ENCODE assay signal across 22 mouse cellular contexts in the genomic region with DNA sequence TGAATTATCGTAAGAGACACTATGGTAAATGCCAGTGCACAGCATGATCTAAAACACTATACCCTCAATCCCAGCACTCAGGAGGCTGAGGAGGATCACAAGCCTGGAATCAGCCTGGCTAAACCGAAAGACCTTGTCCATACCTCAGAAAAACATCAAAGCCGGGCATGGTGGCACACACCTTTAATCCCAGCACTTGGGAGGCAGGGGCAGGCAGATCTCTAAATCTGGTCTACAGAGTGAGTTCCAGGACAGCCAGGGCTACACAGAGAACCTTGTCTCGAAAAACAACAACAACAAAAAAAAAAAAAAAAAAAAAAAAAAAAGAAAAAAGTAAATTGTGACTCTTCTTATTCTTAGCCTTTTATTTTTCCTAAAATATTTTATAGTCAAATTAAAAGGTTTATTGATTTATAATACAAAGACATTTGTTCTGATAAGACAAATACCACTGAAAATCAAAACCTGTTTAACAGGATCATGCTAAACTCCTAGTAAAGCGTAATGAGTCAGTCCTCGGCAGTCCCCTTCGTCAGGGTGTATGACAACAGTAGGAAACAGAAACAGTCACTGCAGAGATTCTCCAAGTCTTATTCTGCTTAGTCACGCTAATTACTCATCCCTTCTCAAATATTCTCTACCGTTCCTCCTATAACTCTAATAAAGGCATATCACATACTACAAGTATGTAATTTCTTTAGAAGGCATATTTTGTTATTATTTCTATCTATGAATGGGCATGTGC. TPM values are rescaled to one million over a fixed set of nuclear protein-coding genes. Genes with fewer than 3 reads are reported as not detected.
DNase-seq lines count a peak whose midpoint lies in the region; ATAC-seq and TF ChIP-seq lines count a peak whose summit lies in the region.
"Had no signal": no experiment of that assay in that cellular context is flagged by ENCODE, and none has a peak within 500 bp of the region (broad histone marks: within the 10 kb centered on the region; RNA-seq: fewer than 3 reads in every experiment).

No protein-coding gene starts in this region.

- no peak overlapping the region for H3K4me2 ChIP-seq in forebrain, embryonic 11.5 days (ENCODE audit: low read depth, low read length, severe bottlenecking)
- H3K4me2 ChIP-seq in forebrain, embryonic 14.5 days (ENCODE audit: low read length): no peak overlapping the region
- no peak overlapping the region for H3K4me2 ChIP-seq in liver, embryonic 11.5 days
- H3K4me2 ChIP-seq: heart, embryonic 12.5 days; hindbrain, embryonic 14.5 days; intestine, embryonic 15.5 days had no signal

- H3K9me3 ChIP-seq in forebrain, embryonic 11.5 days (ENCODE audit: control insufficient read depth, low read length): no peaks in the 10 kb centered on the region
- H3K9me3 ChIP-seq in forebrain, embryonic 14.5 days (replicated peaks; ENCODE audit: control insufficient read depth, low read length): no peaks in the 10 kb centered on the region
- no peaks in the 10 kb centered on the region for H3K9me3 ChIP-seq in liver, embryonic 11.5 days (ENCODE audit: control insufficient read depth, low read length)
- H3K9me3 ChIP-seq: embryonic facial prominence, embryonic 10.5 days; forebrain, embryonic 10.5 days; heart, embryonic 12.5 days; hindbrain, embryonic 10.5 days; intestine, embryonic 15.5 days had no signal

- TF ChIP-seq POLR2A in liver, adult 2 months (IDR thresholded peaks at IDR 0.05; ENCODE audit: extremely low read depth, insufficient read depth, low read length): no peak
- no peak for TF ChIP-seq POLR2A in embryonic fibroblast, embryonic 13.5 days (IDR thresholded peaks at IDR 0.05; ENCODE audit: low read depth, low read length)

- H3K9ac ChIP-seq in forebrain, embryonic 11.5 days (ENCODE audit: low read length): no peak overlapping the region
- no peak overlapping the region for H3K9ac ChIP-seq in forebrain, embryonic 14.5 days (ENCODE audit: low read length)
- H3K9ac ChIP-seq in liver, adult 2 months (ENCODE audit: low read depth, low read length): no peak overlapping the region
- no peak overlapping the region for H3K9ac ChIP-seq in liver, embryonic 11.5 days (ENCODE audit: low read depth, low read length)
- H3K9ac ChIP-seq: heart, embryonic 12.5 days; hindbrain, embryonic 14.5 days; intestine, embryonic 15.5 days had no signal

- peaks cover 4% of the 10 kb centered on the region; the same call in 1 of the 2 replicates for H3K36me3 ChIP-seq in forebrain, embryonic 11.5 days (ENCODE audit: control insufficient read depth, insufficient read depth, low read length)
- H3K36me3 ChIP-seq in forebrain, embryonic 14.5 days (ENCODE audit: control insufficient read depth, insufficient read depth, low read length): peaks cover 61% of the 10 kb centered on the region
- peaks cover 47% of the 10 kb centered on the region for H3K36me3 ChIP-seq in liver, adult 2 months (ENCODE audit: control insufficient read depth, insufficient read depth, low read length)
- peaks cover 16% of the 10 kb centered on the region; the same call in 1 of the 2 replicates for H3K36me3 ChIP-seq in liver, embryonic 11.5 days (ENCODE audit: control insufficient read depth, insufficient read depth, low read length)

- WGBS in forebrain, embryonic 11.5 days: 94% methylated on average over 9 of the region's 9 CpGs
- 94% methylated on average over 9 of the region's 9 CpGs for WGBS in forebrain, embryonic 14.5 days
- 81% methylated on average over 9 of the region's 9 CpGs for WGBS in liver, adult 2 months
- WGBS in liver, embryonic 11.5 days: 88% methylated on average over 9 of the region's 9 CpGs

- ATAC-seq in forebrain, embryonic 11.5 days (replicated peaks; ENCODE audit: low FRiP score): no peak
- no peak for ATAC-seq in forebrain, embryonic 14.5 days
- ATAC-seq in liver, embryonic 11.5 days (replicated peaks; ENCODE audit: low FRiP score): no peak
- ATAC-seq: forebrain, embryonic 16.5 days; intestine, embryonic 15.5 days had no signal

- TF ChIP-seq CTCF in liver, adult 2 months (IDR thresholded peaks at IDR 0.05; ENCODE audit: low read depth, low read length): no peak
- no peak for TF ChIP-seq CTCF in embryonic fibroblast, embryonic 13.5 days (IDR thresholded peaks at IDR 0.05; ENCODE audit: borderline replicate concordance, insufficient read depth, low read length)

- no peak overlapping the region for H3K27ac ChIP-seq in forebrain, embryonic 11.5 days (ENCODE audit: low read depth, low read length)
- H3K27ac ChIP-seq in forebrain, embryonic 14.5 days (ENCODE audit: low read depth, low read length): no peak overlapping the region
- peak overlapping the region; percentile 22; the same call in 1 of the 2 replicates for H3K27ac ChIP-seq in liver, adult 2 months (replicated peaks; ENCODE audit: insufficient read depth, low read depth, low read length)
- no peak overlapping the region for H3K27ac ChIP-seq in liver, embryonic 11.5 days (ENCODE audit: low read depth, low read length)
- peak overlapping the region; percentile 73; the same call in 1 of the 2 replicates for H3K27ac ChIP-seq in embryonic fibroblast, embryonic 13.5 days (ENCODE audit: insufficient read depth, low read length)
- H3K27ac ChIP-seq: embryonic facial prominence, embryonic 10.5 days; forebrain, embryonic 10.5 days; hindbrain, embryonic 10.5 days; hindbrain, embryonic 14.5 days; intestine, embryonic 15.5 days had no signal

- H3K27me3 ChIP-seq in forebrain, embryonic 11.5 days (ENCODE audit: control insufficient read depth, insufficient read depth, low read length): no peaks in the 10 kb centered on the region
- no peaks in the 10 kb centered on the region for H3K27me3 ChIP-seq in forebrain, embryonic 14.5 days (replicated peaks; ENCODE audit: control insufficient read depth, insufficient read depth, low read length)
- H3K27me3 ChIP-seq in liver, adult 2 months (ENCODE audit: control insufficient read depth, insufficient read depth, low read length): no peaks in the 10 kb centered on the region
- H3K27me3 ChIP-seq in liver, embryonic 11.5 days (replicated peaks; ENCODE audit: control insufficient read depth, insufficient read depth, low read length): no peaks in the 10 kb centered on the region
- H3K27me3 ChIP-seq: heart, embryonic 12.5 days; intestine, embryonic 15.5 days had no signal

- no peak overlapping the region for H3K4me3 ChIP-seq in forebrain, embryonic 11.5 days (ENCODE audit: low read depth, low read length)
- no peak overlapping the region for H3K4me3 ChIP-seq in forebrain, embryonic 14.5 days (ENCODE audit: low read depth, low read length)
- no peak overlapping the region for H3K4me3 ChIP-seq in liver, adult 2 months (ENCODE audit: insufficient read depth, low read depth, low read length)
- H3K4me3 ChIP-seq in liver, embryonic 11.5 days (ENCODE audit: low read depth, low read length): no peak overlapping the region
- no peak overlapping the region for H3K4me3 ChIP-seq in embryonic fibroblast, embryonic 13.5 days (ENCODE audit: insufficient read depth, low read length)
- H3K4me3 ChIP-seq: embryonic facial prominence, embryonic 10.5 days; erythroblast, embryonic 14.5 days; forebrain, embryonic 10.5 days; heart, embryonic 12.5 days; hindbrain, embryonic 10.5 days; intestine, embryonic 15.5 days had no signal

- peaks cover 15% of the 10 kb centered on the region; the same call in 1 of the 2 replicates for H3K79me2 ChIP-seq in liver, adult 2 months (ENCODE audit: control insufficient read depth, insufficient read depth, low read length)

- peaks cover 2% of the 10 kb centered on the region; the same call in 1 of the 2 replicates for H3K4me1 ChIP-seq in forebrain, embryonic 11.5 days (replicated peaks; ENCODE audit: control insufficient read depth, insufficient read depth, low read length)
- H3K4me1 ChIP-seq in forebrain, embryonic 14.5 days (ENCODE audit: control insufficient read depth, insufficient read depth, low read length): peaks cover 2% of the 10 kb centered on the region
- H3K4me1 ChIP-seq in liver, adult 2 months (ENCODE audit: control insufficient read depth, insufficient read depth, low read length): peaks cover 21% of the 10 kb centered on the region
- H3K4me1 ChIP-seq in liver, embryonic 11.5 days (replicated peaks; ENCODE audit: control insufficient read depth, insufficient read depth, low read length): peaks cover 10% of the 10 kb centered on the region
- H3K4me1 ChIP-seq in embryonic fibroblast, embryonic 13.5 days (ENCODE audit: control insufficient read depth, insufficient read depth, low read length): peaks cover 3% of the 10 kb centered on the region; the same call in 1 of the 2 replicates

- peak; percentile 11 for DNase-seq in forebrain, embryonic 11.5 days (ENCODE audit: low spot score)
- no peak for DNase-seq in forebrain, embryonic 14.5 days (ENCODE audit: low spot score)
- DNase-seq in liver, adult 2 months (ENCODE audit: extremely low read depth, low read depth, low spot score): no peak
- no peak for DNase-seq in liver, embryonic 11.5 days (ENCODE audit: low spot score)
- no peak for DNase-seq in cerebellum, adult 9-11 months
- no peak for DNase-seq in MN1 (ENCODE audit: low spot score)
- DNase-seq: adrenal gland, adult 8-10 months; cerebellum, adult 18-20 months; cerebellum, postnatal 10 days; gastrocnemius, postnatal 25 days; kidney, adult 18-20 months had no signal

RNA-seq across cellular contexts. Expression of a gene that starts 11.5 kb away (rescaled TPM):
- polyA plus RNA-seq in forebrain, embryonic 11.5 days (2014; fragmentation: Nextera tagmentation; extraction: Ambion mirVana): 80.7 and 85.5 TPM in 2 replicates
- polyA plus RNA-seq in forebrain, embryonic 14.5 days (2014; fragmentation: Nextera tagmentation; extraction: Ambion mirVana): 83.6 and 90.3 TPM in 2 replicates
- 21.9 and 22.6 TPM in 2 replicates for total RNA-seq in liver, adult 2 months (2014; rRNA removed)
- polyA plus RNA-seq in liver, adult 2 months (2012; rRNA removed): 8.0 and 8.3 TPM in 2 replicates
- 61.0 and 67.8 TPM in 2 replicates for polyA plus RNA-seq in liver, embryonic 11.5 days (2014; fragmentation: Nextera tagmentation; extraction: Ambion mirVana)
- polyA plus RNA-seq in embryonic fibroblast, embryonic 13.5 days (2011; ENCODE audit: insufficient read length, low read depth, missing spikeins): 35.5 and 39.8 TPM in 2 replicates

RNA-seq across cellular contexts. Expression of a gene that starts 15.2 kb away (rescaled TPM):
- polyA plus RNA-seq in forebrain, embryonic 11.5 days (2014; fragmentation: Nextera tagmentation; extraction: Ambion mirVana): 0.08 and 0.25 TPM in 2 replicates
- polyA plus RNA-seq in forebrain, embryonic 14.5 days (2014; fragmentation: Nextera tagmentation; extraction: Ambion mirVana): 0.08 and 0.15 TPM in 2 replicates
- 0.07 and 0.09 TPM in 2 replicates for total RNA-seq in liver, adult 2 months (2014; rRNA removed)
- 0.07 and 0.10 TPM in 2 replicates for polyA plus RNA-seq in liver, adult 2 months (2012; rRNA removed)
- 0.19 and 0.26 TPM in 2 replicates for polyA plus RNA-seq in liver, embryonic 11.5 days (2014; fragmentation: Nextera tagmentation; extraction: Ambion mirVana)
- 33.0 and 50.9 TPM in 2 replicates for polyA plus RNA-seq in embryonic fibroblast, embryonic 13.5 days (2011; ENCODE audit: insufficient read length, low read depth, missing spikeins)
- total RNA-seq: granulocyte monocyte progenitor cell, adult 5-6 weeks had no signal
- polyA plus RNA-seq: erythroblast, embryonic 14.5 days had no signal

RNA-seq across cellular contexts. Expression of a gene that starts 25.3 kb away (rescaled TPM):
- polyA plus RNA-seq in forebrain, embryonic 11.5 days (2014; fragmentation: Nextera tagmentation; extraction: Ambion mirVana): 28.8 and 31.1 TPM in 2 replicates
- 107 and 113 TPM in 2 replicates for polyA plus RNA-seq in forebrain, embryonic 14.5 days (2014; fragmentation: Nextera tagmentation; extraction: Ambion mirVana)
- 0.07 TPM in 1 of 2 replicates, not detected in the other for total RNA-seq in liver, adult 2 months (2014; rRNA removed)
- not detected in 2 replicates for polyA plus RNA-seq in liver, adult 2 months (2012; rRNA removed)
- polyA plus RNA-seq in liver, embryonic 11.5 days (2014; fragmentation: Nextera tagmentation; extraction: Ambion mirVana): 1.4 and 1.7 TPM in 2 replicates
- 0.86 TPM in 1 of 2 replicates, not detected in the other for polyA plus RNA-seq in embryonic fibroblast, embryonic 13.5 days (2011; ENCODE audit: insufficient read length, low read depth, missing spikeins)
- total RNA-seq: gastrocnemius, postnatal 25 days; granulocyte monocyte progenitor cell, adult 5-6 weeks; heart, postnatal 25 days had no signal
- polyA plus RNA-seq: erythroblast, embryonic 14.5 days had no signal

RNA-seq across cellular contexts. Expression of a gene that starts 59.4 kb away (rescaled TPM):
- 11.3 and 12.5 TPM in 2 replicates for polyA plus RNA-seq in forebrain, embryonic 11.5 days (2014; fragmentation: Nextera tagmentation; extraction: Ambion mirVana)
- 8.6 and 10.4 TPM in 2 replicates for polyA plus RNA-seq in forebrain, embryonic 14.5 days (2014; fragmentation: Nextera tagmentation; extraction: Ambion mirVana)
- 19.5 and 20.1 TPM in 2 replicates for total RNA-seq in liver, adult 2 months (2014; rRNA removed)
- polyA plus RNA-seq in liver, adult 2 months (2012; rRNA removed): 19.8 and 20.9 TPM in 2 replicates
- 8.1 and 9.0 TPM in 2 replicates for polyA plus RNA-seq in liver, embryonic 11.5 days (2014; fragmentation: Nextera tagmentation; extraction: Ambion mirVana)
- polyA plus RNA-seq in embryonic fibroblast, embryonic 13.5 days (2011; ENCODE audit: insufficient read length, low read depth, missing spikeins): 10.5 and 11.1 TPM in 2 replicates

Comparison
In these comparisons a context has a peak if more than half of its experiments do, and no peak if none do; other contexts are left out.
1. H3K27ac ChIP-seq: peak in liver, adult 2 months (single experiment) and embryonic fibroblast, embryonic 13.5 days (single experiment); none in forebrain, embryonic 11.5 days (single experiment), forebrain, embryonic 14.5 days (single experiment) and liver, embryonic 11.5 days (single experiment).
2. RNA of a gene that starts 15.2 kb away (polyA plus RNA-seq): 33.0 to 50.9 TPM in embryonic fibroblast, embryonic 13.5 days; 0.19 to 0.26 TPM in liver, embryonic 11.5 days, 0.08 to 0.25 TPM in forebrain, embryonic 11.5 days, 0.07 to 0.10 TPM in liver, adult 2 months and 0.08 to 0.15 TPM in forebrain, embryonic 14.5 days; every median in the first group is over 10 times any median in the second.
3. RNA of a gene that starts 25.3 kb away (polyA plus RNA-seq): 107 to 113 TPM in forebrain, embryonic 14.5 days and 28.8 to 31.1 TPM in forebrain, embryonic 11.5 days; 1.4 to 1.7 TPM in liver, embryonic 11.5 days, 0.86 TPM in embryonic fibroblast, embryonic 13.5 days and not detected in liver, adult 2 months; every median in the first group is over 10 times any median in the second.